Mouse (Mus musculus) heart, postnatal 14 days (tissue): ENCODE measurements around the gene Cnga1. TPM values are rescaled to one million over a fixed set of nuclear protein-coding genes. Genes with fewer than 3 reads are reported as not detected.
"Not testable (repeated sequence)": the region's sequence is repeated elsewhere in the genome, so short reads cannot be mapped to it uniquely, and the experiment has no call there.

Source experiments
- DNase-seq, 2 experiments: peaks; one replicate each; pipeline ENCODE4 v3.0.0; 2021 to 2022
- intact Hi-C: fragments of 180-260 bp; cut with DNase I; formaldehyde crosslinking; loops from one replicate; pipeline ENCODE4 v1.15.1; 2025
- total RNA-seq, 2 experiments: library from RNA; stranded (reverse); gene quantifications; 2 replicates each; pipeline ENCODE4 v1.2.3; 2021

Gene Cnga1
- total RNA-seq, 2 experiments from 2014 or later: 0.29 TPM; not detected in 1

DNA sequence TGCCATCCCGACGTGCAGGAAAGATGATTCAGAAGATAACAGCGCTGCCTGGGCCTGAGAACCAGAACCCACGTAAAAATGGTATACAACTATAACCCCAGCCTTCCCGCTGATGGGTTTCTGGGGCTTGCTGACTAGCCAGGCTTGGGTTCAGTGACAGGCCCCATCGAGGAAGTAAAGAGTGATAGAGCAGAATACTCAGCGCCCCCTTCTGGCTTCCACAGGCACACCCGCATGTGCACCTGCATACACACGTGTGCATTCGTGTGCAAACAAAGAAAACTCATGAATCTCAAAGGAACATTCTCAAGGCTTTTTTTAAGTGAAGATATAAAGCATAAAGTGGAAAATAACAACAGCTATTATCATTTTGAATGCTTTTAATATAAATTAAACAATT, 2.1 kb upstream of the Cnga1 start:
- intact Hi-C loops: no loop called here
- DNase-seq: no peak

DNA sequence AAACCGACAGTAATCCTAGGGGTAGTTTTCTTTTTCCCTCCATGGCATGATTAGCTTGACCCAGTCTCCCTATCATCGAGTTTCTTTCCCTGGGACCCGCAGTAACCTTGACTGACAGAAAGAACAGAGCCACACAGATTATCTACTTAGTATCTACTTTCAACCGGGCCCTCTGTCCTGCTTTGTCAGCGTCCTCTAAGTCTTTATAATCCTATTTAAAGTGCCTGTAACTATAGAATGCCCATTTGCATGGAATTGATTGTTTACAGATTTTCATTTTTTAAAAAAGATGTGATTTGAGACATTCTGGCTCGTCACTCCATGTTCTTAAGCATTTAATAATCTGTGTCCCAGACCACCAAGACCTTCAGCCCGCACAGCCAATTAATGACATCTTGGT, 420 bp downstream of the Cnga1 start:
- DNase-seq: no peak
- intact Hi-C loops: no loop called here

DNA sequence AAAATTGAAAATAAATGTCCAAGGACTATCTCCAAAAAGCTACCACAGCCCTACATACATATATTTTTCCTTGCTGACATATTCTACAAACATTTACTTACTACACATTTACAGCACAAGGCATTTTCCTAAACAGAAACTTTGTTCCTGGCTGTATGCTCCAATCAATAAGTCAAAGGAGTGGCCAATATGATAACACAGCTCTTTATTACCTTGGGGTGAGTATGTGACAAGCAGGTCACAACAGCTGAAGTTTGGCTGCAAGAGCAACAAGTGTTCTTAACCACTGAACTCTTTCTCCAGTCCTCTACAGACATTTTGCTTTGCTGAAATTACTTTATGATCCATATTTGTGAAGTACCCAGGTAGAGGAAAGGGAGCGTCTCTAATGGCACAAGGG, 4.0 kb downstream of the Cnga1 start:
- no peak for DNase-seq
- intact Hi-C loops: no loop called here

DNA sequence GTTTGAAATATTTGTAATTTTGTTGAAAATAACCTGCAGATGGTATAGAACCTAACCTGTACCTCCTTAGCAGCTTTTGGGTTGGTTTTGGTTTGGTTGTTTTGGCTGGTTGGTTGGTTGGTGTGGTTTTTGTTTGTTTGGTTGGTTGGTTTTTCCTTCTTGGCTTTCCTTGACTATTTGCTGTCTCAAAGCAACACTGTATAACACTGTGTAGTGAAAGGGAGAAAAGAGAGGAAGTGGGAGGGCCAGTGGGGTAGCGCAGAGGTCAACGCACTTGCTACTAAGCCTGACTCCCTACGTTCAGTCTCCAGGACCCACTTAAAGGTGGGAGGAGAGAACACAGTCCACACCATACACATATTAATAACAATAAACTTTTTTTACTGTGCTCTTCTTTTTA, 7.5 kb downstream of the Cnga1 start:
- intact Hi-C loops: no loop called here
- no peak for DNase-seq

DNA sequence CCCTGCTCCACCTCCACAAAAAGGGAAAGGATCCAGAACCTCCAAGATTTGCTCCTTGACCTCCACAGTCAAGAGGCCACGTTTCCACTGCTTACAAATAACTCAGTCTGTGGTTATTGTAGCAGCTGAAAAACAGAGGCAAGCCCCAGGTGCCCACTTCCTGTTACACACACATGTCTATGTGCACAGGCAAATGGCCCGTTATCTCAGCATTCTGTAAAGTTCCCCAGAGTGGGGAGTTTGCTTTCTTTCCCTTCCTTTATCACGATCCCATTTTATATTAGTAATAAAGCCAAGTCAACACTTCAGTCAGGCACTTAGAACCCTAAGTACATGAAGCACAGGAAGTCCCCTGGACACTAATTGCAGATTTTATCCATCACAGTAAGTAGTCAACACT, 8.0 kb downstream of the Cnga1 start:
- no peak for DNase-seq
- intact Hi-C loops: no loop called here

DNA sequence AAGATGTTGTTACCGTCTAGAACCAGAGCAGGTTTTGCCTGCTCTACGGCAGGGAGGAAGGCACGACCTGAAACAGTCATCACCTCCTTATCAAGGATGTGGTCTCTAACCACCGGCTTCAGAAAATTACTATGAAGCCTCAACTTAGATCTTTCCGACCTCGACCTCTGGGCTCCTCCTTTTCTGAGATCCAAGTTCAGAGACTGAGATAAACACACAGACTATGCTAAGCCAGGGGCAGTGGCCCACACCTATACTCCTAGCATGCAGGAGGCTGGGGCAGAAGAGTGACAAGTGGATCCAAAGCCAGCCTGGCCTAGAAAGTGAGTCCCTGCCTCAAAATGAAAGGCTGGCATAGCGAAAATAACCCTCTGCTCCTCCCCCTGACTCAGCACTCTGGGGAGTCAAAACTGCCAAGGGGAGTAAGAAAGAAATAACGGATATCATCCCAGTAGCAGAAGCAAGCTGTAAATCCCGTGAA, 9.2 kb downstream of the Cnga1 start:
- intact Hi-C loops: no loop called here
- DNase-seq: no peak

DNA sequence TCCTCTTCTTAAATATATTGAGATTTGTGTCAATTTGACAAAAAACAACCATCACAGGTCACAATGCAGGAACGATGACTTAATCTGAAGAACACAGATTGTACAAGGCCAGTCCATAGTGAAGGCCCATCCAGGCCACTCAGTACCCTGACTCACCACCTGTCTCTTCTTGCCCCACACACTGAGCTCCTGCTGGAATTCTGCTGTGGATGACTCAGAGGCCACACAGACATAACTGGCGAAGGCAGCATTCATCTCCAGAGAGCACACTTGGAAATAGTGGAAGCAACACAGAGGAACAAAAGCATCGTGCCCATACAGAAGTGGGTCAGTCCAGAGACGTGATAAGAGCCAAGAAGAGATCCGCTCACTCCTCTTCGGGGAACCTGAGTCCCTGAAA, 14.0 kb downstream of the Cnga1 start:
- no peak for DNase-seq
- intact Hi-C loops: no loop called here

DNA sequence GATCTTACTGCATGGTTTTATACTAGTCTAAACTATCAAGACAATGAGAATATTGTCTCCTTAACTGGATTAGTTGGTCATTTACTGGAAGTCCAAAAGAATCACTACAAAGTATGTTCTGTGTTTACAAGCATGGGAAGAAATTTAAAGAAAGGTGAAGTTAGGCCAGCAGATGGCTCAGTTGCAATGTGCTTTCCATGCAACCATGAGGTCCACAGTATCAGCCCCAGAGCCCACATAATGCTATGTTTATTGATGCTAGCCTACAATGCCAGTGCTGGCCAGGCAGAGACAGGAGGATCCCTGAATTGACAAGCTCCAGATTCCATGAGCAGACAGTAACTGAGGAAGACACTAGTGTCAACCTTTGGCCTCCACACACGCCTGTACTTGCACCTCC, 23.1 kb downstream of the Cnga1 start:
- intact Hi-C loops: no loop called here
- no peak for DNase-seq

DNA sequence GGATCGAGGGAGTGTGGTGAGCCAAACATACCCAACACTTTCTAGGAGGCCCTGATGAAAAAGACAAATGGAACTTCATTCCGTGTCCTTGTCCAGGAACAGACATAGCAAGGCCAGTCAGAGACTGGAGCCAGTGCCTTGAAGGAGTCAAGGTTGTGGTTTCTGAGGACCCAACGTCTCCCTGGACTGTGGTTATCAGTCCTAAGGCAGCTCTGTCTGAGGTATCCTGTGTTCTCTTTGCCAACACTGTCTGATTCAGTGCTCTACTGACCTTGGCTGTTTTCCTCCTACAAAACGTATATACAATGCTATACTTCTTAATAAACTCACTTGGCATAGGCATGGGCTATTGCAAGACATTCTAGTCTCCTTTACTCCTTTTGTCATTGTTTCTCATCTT, 26.7 kb downstream of the Cnga1 start:
- intact Hi-C loops: no loop called here
- no peak for DNase-seq

DNA sequence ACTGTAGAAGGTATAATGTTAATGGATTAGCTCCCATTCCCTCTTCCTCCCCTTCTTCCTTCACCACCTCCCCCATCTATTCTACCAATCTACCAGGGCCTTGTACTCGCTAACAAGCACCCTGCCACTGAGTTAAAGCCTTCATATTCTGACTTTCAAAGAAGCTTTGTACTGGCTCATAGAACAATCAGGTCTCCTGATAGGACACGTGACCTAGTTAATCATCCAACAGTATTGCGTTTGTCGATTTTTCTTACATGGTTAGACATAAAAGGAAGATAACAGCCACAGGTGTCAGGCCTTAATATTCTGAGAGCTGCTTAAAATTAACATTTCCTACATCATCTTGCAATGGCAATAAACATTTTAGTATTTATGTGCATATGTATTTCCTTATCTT, 40.9 kb downstream of the Cnga1 start:
- intact Hi-C loops: loop anchor here (5.0 kb wide), 1 partner anchor 251 kb away; no protein-coding TSS in a partner anchor
- no peak for DNase-seq

DNA sequence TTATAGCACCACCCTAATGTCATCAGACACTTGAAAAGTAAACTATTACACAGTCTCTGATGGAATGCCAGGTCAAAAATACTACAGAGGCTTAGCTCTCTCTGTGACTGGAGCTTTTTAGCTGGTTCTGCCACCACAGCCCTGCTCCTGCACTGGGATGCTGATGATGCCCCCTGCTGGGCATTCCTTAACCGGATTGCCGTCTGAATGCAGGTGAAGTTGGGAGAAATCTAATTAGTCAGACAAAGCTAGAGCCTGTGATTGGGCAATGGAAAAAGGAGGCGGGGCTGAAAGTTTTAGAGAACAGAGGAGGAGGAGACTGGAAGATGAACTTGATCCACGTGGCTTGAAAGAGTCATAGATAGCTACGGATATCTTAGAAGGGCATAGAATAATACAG, 43.1 kb downstream of the Cnga1 start:
- intact Hi-C loops: loop anchor here (5.0 kb wide), 1 partner anchor 249 kb away; no protein-coding TSS in a partner anchor
- peak; percentile 59 to 66 for DNase-seq

DNA sequence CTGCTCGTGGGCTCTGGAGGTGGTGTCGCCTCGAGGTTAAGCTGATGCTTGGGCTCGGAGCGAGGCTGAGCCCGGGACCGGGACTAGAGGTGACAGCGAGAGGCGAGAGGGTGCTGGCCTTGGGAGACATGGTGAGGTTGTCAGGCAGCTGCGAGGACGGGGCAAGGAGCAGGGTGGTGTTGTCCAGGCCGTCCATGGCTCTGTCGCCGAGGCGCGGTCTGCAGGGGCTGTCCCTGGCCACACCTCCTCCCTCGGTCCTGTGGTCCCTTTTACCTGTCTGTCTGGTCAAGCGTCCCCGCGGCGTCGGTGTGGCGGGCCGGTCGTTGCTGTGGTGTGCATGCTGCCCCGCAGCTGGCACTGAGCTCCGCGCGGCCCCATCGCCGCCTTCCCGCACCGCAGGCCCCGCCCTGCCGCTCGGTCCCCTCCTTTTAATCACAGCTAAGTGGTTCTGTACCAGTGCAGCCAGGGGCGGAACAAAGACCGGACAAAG, 56.8 kb downstream of the Cnga1 start, which contains the start of gene Gm5868:
Gene Gm5868, minus strand, starts transcription at position 360 of the 490 bp plus-strand sequence.
- no peak for DNase-seq
- intact Hi-C loops: loop anchor here (2.0 kb wide), 1 partner anchor 420 kb away; the partner anchor contains the start of gene Slc10a4

DNA sequence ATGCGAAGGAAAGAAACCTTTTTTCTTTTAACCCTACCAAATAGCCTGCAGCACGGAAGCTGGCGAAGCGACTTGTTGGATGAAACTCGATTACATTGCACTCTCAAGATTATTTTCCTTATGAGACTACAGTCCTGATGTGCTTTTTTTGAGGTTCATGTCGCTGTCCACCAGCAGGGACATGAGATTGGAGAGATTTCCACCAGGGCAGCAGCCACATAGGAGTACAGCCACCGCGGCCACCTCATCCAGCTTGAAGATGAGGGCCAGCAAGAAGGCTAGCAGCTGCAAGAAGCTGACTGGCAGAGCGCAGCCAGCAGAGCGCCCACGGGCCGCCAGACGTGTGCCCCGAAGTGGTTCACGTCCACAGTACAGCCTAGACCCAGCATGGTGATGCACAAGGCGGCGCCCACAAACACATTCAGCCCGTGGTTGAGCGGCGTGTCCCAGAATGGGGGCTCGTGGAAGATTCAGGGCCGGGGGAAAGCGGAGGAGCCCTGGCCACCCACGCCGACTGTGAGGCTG, 57.3 kb downstream of the Cnga1 start:
- intact Hi-C loops: loop anchor here (2.0 kb wide), 1 partner anchor 420 kb away; the partner anchor contains the start of gene Slc10a4
- not testable (repeated sequence) for DNase-seq

DNA sequence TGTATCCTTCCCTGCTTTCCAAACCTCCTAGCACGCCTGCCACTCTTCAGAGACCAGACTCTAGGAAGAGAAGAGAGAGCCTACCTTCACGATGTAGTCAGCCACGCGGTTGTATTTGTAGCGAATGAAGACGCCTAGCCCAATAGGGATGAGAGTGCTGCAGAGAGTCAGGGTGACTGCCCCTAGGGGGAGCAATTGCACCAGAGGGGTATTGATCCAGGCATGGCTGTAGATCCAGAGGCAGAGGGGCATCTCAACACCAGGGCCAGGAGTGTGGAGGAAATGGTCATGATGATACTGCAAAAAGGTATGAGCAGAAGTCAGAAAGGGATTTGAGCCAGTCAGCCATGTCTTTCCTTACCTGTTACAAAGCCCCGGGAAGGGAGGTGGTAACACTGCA, 58.0 kb downstream of the Cnga1 start:
- DNase-seq: not testable (repeated sequence)
- intact Hi-C loops: loop anchor here (2.0 kb wide), 1 partner anchor 421 kb away; the partner anchor contains the start of gene Slc10a4

DNA sequence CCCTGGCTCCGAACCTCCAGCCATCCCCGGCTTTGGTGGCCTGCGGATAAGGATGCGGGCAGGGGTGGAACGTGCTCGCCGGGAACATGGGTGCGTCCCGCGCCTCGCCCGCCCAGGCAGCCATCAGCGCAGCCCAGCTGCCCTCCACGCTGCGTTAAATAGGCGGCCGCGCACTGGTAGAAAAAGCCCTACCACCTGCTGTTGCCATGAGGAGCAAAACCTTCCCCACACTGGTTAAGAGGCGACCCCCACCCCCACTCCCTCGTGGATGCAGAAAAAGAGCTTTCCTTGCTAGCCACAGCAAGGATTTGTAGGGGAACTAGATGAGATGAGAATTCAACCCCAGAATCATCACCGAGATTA, 63.1 kb downstream of the Cnga1 start, which contains the start of gene Zar1:
Gene Zar1, minus strand, starts transcription at position 285 of the 363 bp plus-strand sequence.
- DNase-seq, intact Hi-C loops: not testable (repeated sequence)

DNA sequence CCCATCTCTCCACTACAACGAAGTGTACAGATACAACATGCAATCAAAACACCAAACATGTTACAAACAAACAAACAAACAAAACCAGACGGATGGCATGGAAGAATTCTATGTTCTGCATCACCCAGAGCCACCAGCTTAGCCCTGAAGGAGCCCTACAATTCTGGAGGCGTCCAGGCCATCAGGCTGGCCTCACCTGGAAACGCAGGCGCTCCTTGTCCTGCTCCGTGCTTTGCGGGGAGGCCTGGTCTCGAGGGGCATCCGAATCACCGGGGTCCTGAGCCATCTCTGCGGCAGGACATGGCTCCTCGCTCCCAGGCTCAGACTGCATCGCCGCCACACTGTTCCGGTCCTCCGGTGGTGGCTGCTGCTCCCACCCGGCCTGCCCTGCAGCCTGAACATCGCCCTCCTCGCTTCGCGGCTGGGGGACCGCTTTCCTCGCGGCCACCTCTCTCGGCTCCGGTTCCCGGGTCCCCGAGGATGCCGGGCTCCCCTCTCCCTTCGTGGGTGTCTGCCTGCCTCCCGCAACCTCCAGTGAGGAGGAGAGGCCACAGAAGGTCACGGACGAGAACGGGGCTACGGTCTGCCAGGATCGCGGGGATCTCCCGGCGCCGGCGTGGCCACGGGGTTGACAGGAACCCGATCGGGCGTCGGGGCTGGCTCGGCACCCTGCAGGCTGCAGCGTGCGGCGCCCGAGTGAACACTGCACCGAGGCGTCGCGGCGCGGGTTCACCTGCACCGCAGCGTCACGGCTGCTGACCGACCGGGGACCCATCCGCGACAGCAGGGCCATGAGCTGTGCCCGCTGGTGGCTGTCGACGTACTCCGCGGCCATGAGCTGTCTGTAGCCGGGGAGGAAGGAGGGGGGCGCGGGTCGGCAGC, 63.7 kb downstream of the Cnga1 start:
- DNase-seq, intact Hi-C loops: not testable (repeated sequence)

DNA sequence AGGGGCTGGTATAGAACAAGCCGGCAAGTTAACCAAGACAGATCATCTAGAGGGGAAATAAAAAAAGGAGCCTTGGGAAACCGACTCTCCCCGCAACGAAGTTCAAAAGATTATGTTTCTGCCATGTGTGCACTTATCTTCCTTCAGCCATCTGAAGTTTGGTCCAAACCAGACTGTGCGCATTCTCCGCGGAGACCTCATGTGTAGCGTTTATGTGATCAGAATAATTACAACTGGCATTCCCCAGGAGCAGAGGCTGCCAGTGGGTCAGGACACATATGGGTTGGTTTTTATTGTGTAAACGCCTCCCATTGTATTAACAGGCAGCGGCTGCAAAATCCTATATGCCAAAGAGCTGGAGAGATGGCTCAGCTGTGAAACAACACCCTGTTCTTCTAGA, 64.5 kb downstream of the Cnga1 start:
- not testable (repeated sequence) for DNase-seq
- intact Hi-C loops: loop anchor here (5.0 kb wide), 1 partner anchor 438 kb away; no protein-coding TSS in a partner anchor

DNA sequence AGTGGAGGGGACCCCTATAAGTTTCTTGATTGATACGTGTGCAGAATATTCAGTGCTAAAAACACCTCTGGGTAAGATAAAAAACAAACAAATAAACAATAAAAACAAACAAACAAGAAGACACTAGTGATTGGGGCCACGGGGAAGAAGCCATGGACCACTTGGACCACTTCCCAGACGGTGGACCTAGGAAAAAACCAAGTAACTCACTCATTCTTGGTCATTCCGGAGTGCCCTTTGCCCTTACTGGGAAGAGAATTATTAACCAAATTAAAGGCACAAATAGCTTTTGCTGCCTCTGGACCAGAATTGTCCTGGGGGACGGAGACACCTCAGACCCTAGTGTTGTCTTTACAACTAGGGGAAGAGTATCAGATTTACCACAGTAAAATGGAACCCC, 78.5 kb downstream of the Cnga1 start:
- intact Hi-C loops: no loop called here
- DNase-seq: no peak

DNA sequence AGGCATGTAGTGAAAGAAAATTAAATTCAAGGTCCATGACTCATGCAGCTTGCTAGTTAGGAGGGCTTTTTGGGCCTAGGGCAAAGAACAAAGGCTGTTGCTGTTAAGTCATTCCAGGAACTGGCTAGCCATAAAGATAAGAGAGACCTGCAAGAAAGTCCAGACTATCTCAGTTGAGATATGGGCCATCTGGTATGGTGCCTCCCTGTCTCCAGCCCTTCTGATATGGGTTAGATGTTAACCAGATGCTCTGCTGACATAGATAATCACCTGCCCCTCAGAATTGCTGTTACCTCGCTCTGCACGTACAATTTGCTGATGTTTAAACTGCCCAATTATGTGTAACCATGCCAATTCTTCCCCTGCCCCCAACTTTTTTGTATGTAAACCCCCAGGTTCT, 80.9 kb downstream of the Cnga1 start:
- intact Hi-C loops, DNase-seq: not testable (repeated sequence)

DNA sequence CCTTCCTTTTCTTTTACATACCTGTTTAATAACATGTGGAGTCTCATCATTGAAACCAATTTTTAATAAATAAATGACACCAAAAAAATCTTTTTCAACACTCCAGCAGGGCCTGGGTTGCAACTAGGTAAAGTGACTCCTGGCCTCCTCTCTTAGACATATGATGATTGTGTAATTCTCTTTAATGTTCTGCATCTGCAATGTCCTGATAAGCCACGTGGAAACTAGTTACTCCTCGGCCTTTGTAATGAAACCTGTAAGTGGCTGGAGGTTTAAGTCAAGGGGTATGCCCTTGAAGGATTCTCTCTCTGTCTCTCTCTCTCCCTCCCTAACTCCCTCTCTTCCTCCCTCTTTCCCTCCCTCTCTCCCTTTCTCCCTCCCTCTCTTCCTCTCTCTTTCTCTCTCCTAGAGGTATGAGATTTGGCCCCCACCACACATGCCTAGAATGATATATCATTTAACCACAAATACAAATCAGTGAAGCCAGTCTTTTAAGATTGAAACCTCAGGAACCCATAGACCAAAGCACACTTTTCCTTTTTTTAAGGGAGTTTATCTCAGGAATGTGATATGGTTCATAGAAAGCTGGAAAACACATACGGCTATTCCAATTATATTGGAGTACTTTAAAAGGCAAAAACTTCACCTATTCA, 83.0 kb downstream of the Cnga1 start:
- intact Hi-C loops: no loop called here
- DNase-seq: no peak

DNA sequence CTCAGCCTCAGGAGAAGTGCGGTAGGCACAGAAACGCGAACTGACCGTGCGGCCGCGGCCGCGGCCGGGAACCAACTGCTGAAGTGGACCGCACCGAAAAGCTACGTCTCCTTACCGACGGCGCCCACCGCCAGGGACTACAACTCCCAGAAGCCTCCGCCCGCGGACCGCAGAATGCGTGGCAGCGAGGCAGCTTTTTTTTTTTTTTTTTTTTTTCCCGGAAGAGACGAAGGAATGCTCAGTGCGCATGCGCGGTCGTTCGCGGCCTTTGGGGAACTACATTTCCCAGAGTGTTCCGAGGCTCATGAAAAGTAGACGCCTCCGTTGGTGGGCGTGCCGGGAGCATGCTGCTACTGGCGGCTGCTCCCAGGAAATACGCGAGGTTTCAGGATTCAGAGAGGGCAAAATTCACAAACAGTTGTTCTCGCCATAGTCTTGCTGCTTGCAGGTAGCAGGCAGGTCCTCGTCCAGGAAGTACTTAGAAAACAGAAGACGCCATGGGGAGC, 84.5 kb downstream of the Cnga1 start, which contains the start of gene Nfxl1:
Gene Nfxl1, minus strand, starts transcription at position 141 of the 506 bp plus-strand sequence.
- intact Hi-C loops: no loop called here
- peak; percentile 97 to 98 for DNase-seq
